Mouse (Mus musculus) left cerebral cortex, postnatal 25 days (tissue): ENCODE measurements around the gene Sass6. TPM values are rescaled to one million over a fixed set of nuclear protein-coding genes. Genes with fewer than 3 reads are reported as not detected.
"Not testable (repeated sequence)": the region's sequence is repeated elsewhere in the genome, so short reads cannot be mapped to it uniquely, and the experiment has no call there.

Experiments used
- DNase-seq, 2 experiments: peaks; one replicate each; pipeline ENCODE4 v3.0.0; 2022; ENCODE audit warnings: low spot score in 2 of 2, mixed read lengths in 1 of 2
- intact Hi-C: fragments of 180-260 bp; cut with DNase I; formaldehyde crosslinking; loops from one replicate; pipeline ENCODE4 v1.15.1; 2025
- total RNA-seq, 2 experiments: library from RNA; stranded (reverse); gene quantifications; 2 replicates each; pipeline ENCODE4 v1.2.3; 2021

Sass6 gene
- total RNA-seq, 2 experiments from 2014 or later = 5.4 to 9.0 TPM

DNA sequence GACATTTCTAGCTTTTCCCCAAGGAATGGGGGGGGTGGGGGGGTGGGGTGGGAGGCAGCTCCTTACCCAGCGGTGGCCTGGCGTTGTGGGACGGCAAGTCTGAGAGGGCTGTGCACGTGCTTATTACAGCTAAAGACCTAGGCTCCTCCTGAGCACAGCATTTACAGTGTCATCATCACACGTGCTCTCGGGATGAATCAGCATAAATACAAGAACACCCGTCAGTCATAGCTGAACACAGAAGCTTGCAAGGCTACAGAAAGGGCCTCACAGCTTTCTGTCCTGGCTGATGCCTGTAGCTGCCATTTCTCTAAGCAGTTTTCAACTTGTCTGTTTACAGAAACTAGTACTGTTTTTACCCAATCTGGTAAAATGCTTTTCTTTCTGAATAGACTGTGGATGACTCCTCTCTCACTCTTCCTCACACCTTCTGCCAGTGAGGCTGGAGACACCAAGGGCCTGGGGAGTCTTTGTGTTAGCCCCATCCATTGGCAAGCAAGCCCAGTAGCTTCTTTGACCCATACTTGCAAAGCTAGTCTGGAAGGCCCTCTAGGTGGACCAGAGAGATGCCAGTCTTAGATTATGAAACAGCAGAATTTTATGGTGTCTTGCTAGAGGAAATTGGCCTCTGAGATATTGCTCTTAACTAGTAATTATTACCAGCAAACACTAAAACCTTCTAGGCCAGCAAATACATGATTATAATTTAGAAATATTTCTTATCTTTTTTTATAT is 26.0 kb downstream of the Sass6 start:
- intact Hi-C loops = no loop called here
- DNase-seq = no peak

DNA sequence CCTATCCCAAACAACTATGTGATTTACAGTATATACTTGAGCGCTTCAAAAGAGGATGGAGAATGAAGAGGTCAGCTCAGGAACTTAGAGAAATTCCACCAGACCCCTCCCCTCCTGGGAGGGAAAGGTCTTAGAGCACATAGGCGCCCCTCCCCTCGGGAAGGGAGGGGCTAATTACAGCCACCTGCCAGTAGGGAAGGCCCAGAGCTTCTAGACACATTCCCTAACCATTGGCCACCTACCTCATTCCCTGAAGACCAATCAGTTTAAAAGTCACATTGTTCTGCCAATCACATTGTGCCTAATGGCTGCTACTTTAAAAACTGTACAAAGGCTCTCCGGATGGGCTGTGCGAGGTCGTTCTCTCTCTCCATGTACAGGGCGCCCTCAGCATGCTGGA is 27.9 kb downstream of the Sass6 start:
- intact Hi-C loops = no loop called here
- DNase-seq = no peak

DNA sequence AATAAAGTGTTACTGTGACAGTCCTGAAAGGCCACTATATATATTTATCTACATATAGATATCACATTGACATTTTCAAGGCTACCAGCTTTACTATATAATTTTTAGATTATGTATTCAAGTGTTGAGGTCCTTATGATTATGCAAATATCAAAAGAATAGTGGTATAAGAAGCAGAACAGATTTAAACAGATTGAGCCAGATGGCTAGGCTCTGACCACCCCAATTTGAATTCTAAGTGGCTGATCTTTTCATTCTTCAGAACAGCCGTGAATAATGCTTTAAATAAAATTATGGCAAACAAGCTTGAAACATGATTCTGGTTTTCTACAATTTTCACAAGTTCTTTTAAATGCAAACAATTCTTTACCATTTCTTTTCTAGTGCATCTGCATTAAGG is 36.7 kb downstream of the Sass6 start:
- intact Hi-C loops = no loop called here
- DNase-seq = no peak

DNA sequence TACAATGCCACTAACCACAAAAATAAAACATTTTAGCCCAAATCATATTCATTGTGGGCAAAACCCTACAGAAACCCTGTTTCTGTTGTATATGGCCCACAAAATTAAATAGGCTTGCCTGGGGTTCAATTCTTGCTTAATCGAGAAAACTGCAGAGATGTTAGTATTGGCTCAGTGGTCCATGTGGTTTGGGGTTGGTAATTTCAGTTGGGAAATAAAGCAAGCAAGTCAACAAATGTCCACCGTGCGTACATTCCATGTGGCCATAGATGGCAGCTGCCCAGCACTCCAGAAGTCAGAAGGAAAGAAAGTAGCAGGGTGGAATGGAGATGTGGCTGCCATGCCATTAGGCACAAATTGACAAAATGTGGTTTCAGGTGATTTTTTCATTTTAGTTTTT is 38.2 kb downstream of the Sass6 start:
- DNase-seq = no peak
- intact Hi-C loops = no loop called here

DNA sequence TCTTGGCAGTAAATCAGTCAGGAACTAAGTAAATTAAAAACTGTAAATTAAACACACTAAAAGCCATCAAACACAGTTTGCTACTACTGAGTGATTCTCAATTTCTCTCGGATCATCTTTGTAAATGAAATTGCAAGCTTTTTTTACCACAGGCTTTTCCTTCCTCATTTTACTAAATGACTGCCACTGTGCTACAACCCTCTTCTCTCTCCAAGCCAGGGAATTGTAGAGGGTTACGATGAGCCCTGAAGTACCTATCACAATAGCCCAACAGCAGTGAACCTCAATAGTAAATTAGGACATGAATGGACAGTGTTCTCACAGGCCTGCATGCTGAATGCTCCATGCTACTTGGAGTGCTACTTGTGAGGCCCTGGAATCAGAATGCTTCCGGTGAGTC is 39.3 kb downstream of the Sass6 start:
- intact Hi-C loops = no loop called here
- DNase-seq = no peak

DNA sequence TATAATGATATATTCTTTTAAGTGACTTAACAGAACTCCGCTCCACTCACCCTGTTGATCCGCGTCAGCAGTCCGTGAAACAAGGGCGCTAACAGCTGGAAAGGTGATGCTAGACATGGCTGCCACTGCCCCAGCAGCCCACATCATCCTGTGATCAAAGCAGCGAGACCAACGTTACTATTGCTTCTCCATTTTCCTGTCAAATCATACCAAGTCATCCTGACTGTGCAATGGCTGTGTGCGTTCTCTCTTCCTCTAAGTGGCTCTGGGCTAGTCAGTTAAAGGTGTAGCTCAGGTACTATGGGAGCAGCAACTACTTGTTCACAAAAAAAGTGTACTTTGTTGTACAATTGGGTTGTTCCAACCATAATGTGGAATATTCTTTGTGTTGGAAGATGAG is 40.1 kb downstream of the Sass6 start:
- no peak for DNase-seq
- intact Hi-C loops = no loop called here

DNA sequence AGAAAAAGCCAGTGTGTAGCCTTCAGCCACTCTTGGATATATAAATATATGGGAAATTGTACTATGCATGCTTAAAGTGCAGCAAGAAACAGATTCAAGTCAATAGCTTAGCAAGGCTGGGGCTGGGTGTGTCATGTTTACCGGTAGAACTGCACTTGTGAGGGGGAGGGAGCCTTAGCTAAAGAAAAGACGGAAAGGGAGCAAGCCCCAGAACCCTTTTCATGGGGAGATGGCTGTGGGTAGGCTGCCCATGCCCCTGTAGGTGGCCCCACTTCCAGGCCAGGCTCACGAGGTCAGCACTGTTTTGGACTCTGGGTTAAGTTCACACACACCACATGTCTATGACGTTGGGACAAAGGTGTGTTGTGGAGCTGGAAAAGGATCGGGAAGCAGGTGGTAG is 41.0 kb downstream of the Sass6 start:
- intact Hi-C loops = no loop called here
- DNase-seq = no peak

DNA sequence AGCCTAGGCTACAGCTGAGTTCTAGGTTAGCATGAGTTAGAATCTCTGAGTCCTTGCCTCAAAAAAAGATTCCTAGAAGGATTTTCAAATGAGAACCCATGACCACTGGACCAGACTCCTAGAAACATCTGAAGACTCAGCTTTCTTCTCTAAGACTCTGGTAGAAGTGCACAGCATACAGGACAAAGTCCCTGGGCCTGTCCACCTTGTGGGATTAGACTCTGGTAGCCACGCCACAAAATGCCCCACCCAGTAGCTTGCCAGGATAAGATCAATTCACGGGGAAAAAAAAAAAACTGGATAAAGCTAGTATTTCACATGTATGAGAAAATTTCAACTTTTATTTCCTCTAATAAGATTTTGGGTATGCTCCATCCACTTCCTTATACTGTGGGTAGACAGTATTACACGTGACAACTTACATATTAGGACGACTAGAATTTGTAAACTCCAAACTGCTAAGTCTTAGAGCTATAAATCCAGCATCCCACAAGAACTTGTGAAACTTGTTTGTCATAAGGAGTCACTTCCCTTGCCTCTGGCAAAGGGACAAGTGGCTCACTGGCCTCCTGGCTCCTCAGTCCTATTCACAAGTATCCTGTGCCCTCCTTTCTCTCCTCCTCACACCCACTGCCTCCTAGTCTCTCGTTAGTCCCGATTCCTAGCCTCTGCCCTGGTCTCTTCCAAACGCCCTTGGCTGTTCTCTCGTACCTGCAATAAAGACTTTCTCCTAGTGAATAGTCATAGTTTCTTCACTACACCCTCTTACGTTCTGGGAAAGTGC is 43.1 kb downstream of the Sass6 start:
- DNase-seq = no peak
- intact Hi-C loops = no loop called here

DNA sequence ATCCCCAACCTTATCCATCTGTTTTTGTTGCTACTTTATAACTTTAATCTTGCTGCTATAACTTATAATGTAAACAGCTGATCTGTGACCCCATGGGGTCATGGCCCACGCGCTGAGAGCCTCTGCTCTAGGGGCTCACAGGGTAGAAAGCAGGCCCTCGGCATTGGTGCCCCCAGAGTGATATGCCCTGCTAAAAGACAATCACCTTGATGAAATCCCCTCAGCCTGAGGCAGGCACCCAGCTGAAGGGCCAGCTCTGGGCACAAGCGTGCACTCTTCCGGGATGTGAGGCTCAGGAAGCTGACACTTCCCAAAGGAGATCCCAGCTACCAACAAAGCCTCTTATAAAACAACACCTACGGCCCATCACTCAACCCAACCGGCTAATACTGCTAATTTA is 43.8 kb downstream of the Sass6 start:
- intact Hi-C loops = no loop called here
- DNase-seq = no peak

DNA sequence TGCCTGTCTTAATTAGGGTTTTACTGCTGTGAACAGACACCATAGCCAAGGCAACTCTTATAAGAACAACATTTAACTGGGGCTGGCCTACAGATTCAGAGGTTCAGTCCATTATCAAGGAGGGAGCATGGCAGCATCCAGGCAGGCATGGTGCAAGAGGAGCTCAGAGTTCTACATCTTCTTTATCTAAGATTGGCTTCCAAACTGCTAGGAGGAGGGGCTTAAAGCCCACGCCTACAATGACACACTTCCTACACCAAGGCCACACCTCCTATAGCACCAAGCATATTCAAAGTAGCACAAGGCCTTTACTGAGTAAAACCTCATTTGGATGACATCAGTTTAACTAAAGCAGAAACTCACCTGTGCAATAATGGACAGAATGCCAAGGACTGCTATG is 45.2 kb downstream of the Sass6 start:
- intact Hi-C loops = no loop called here
- DNase-seq = no peak

DNA sequence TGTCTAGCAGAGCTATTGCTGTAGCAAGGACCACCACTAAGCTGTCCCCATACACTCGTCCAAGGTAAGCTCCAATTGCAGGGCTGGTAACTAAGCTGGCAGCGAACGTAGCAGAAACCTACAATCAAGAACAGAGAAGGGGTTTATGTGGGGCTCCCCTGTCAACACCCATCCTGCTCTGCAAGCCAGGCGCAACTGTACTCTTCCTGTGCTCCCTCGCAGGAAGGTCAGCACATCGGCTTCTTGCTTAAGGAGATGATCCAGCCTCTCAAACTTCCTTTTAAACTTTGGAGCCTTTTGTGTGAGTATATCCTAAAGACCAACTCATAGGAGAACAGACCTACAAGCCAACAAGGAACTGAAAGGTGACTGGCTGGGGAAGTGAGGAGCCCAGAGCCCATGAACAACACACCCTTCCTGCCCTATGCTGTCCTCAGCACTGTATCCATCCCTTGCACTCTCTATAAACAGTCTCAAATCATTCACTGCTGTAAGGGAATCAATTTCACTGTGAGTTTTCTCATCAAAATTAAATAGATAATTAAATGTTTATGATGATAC is 47.1 kb downstream of the Sass6 start:
- DNase-seq = no peak
- intact Hi-C loops = no loop called here

DNA sequence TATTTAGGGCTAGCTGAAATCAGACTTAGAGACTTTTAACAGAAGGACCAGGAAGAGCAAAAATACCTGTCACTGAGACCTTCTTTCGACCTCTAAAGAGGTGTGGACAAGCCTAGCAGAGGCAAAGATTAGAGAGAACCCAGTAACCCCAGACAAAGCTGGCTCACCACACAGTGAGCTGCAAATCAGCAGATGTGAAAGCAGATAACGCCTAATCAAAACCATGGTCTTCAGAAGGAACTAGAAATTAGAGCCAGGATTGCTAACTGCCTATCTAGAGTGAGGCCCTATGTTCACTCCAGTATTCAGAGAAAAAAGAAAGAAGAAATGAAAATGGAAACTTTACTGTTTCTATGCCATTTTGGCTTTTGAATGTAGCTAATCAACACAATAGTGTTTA is 47.6 kb downstream of the Sass6 start:
- intact Hi-C loops = no loop called here
- no peak for DNase-seq

DNA sequence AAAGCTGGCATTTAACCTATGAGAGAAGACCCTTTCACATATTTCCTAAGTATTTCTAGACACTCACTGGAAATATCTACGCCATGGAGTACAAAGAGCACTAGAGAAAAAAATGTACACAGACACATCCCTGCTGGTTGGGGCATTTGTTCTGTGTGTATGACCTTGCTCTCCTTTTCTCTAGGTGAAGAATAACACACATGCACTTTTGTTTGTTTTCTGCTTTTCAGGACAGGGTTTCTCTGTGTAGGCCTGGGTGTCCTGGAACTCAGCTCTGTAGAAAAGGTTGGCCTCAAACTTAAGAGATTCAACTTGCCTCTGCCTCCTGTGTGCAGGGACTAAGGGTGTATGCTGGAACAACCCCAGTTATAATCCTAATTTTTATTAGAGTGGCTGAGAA is 51.6 kb downstream of the Sass6 start:
- no peak for DNase-seq
- intact Hi-C loops = no loop called here

DNA sequence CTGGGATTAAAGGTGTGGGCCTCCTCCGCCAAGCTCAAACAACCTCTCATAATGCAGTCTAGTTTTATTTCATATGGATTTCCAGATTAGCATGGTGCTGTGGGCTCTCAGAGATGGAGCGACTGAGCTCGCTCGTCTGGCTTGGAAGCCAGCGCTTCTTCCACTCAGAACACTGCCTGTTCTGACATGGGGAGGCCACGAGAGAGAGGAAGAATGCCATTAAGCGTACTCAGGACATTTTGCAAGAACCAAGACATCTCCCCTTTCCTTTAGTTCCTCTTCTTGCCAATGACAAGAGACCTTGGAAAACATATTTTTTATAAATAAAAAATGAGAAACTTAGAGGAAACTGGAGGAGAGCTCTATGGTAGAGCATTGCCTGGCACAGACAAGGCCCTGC is 54.0 kb downstream of the Sass6 start:
- DNase-seq = no peak
- intact Hi-C loops = no loop called here

DNA sequence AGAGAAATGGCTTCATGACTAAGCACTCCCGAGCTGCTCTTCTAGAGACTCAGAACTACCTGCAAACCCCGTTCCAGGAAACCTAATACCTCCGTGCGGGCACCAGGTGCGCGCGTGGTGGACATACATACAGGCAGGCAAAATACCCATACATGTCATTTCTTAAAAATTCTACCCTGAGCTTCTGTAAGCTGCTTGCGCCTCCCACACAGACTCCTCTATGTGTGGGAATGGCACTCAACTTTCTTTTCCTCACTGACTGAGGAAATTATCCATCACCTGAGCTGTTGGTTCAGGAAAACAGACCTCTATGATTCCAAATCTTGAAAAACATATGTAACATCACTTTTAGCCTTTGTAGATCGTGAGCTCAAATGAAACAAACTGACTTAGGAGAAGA is 55.9 kb downstream of the Sass6 start:
- intact Hi-C loops = no loop called here
- peak in 1 of 2 experiments; percentile 55 for DNase-seq

DNA sequence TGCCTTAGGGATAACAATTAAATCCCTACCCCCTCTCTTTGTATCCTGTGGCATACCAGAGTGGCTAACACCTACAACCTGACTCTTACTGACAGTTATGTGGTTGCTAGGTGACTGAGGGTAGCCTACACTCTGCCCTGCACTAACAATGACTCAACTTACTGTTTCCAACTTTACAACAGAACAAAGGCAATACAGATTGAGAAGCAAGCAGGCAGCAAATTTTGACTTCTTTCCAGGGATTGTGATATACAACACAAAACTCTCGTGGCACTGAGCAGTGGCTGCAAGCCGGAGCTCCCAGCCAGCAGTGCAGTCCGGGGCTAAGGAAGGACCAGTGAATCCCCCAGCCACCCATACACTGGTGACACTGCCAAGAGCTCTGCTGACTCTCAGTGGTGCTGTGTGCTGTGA is 57.3 kb downstream of the Sass6 start:
- intact Hi-C loops = no loop called here
- no peak for DNase-seq

DNA sequence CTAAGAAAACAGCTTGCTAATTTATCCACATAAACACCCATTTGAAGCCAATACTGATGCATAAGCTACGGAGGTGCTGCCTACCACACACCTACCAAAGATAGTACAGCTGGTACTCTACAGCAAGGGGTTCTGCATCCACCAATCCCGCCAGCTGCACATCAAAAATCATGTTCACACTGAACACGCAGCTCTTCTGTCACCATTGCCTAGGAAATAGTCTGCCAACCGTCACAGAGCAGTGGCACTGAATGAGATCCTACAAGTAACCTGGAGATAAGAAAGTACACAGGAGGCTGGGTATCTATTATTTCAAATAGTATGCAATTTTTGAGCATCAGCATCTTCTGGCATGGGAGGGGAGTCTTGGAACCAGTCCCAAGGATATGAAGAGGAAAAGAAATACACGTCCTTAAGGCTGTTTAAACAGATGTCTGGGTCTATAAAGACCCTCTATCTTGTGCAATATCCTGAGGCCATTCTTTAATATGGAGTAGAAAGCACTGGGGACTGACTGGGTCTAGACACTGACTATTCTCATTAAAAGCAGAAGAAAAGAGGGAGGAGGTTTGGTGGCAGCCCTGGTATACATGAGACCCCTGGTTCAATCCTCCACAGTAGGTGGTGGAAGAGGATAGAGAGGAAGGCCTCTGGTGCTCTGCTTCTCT is 58.6 kb downstream of the Sass6 start:
- no peak for DNase-seq
- intact Hi-C loops = no loop called here

DNA sequence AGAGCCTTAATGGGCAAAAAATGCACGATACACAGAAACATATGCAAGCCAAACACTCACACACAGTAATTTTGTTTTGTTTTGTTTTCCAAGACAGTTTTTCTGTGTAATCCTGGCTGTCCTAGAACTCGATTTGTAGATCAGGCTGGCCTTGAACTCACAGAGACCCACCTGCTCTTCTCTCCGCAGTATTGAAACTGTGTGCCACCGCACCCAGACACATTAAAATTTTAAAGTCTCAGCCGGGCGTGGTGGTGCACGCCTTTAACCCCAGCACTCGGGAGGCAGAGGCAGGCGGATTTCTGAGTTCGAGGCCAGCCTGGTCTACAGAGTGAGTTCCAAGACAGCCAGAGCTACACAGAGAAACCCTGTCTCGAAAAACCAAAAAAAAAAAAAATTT is 59.3 kb downstream of the Sass6 start:
- DNase-seq, intact Hi-C loops: not testable (repeated sequence)

DNA sequence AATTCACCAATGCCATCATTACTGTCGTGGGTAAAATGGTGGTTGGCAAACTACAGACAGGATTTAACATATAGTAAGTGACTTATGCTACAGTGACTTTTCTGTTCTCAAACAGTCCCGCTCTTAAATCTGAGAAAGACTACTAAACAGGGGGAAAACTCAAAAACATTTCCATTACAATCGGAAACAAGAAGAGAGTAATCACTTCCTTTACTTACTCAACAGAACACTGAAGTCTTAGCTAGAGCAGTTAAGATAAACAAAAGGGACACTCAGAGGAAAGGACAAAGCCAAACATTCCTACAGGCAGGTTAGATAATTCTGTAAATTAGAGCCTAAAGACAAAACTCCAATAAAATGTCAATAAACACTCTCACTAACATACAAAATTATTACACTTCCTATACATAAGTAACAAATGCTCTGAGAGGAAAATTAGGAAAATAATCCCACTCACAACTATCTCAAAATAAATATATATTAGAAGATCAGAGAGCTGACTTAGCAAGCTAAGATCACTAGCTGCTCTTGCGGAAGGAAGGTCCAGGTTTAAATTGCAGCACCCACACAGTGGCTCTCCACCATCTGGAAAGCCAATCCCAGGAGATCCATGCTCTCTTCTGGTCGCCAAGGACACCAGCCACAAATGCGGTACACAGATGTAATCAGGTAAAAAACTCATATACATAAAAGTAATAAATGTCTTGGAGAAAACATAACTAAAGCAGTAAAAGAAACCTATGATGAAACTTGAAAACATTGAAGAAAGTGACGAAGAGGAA is 61.6 kb downstream of the Sass6 start:
- no peak for DNase-seq
- intact Hi-C loops = no loop called here
